Mouse (Mus musculus) cerebellum, adult 2 months (tissue): Measurements from ENCODE around the gene Suv39h1.
"Not testable (repeated sequence)": the region's sequence is repeated elsewhere in the genome, so short reads cannot be mapped to it uniquely, and the experiment has no call there.

ENCODE experiments used
- CTCF ChIP-seq: fragments of 200-500 bp; IDR thresholded peaks from 2 replicates; pipeline ENCODE4 v1.5.1; 2011; ENCODE audit warnings: low read depth, mild to moderate bottlenecking, control low read depth, low read length, moderate library complexity, borderline replicate concordance; ENCODE audit not compliant: insufficient read depth
- POLR2A ChIP-seq: fragments of 200-500 bp; IDR thresholded peaks from 2 replicates; pipeline ENCODE4 v1.6.1; 2011; ENCODE audit warnings: low read length, control low read depth, borderline replicate concordance; ENCODE audit not compliant: insufficient read depth

- not testable (repeated sequence) for TF ChIP-seq POLR2A, CTCF
Measured at GRCm38 (mm10) chrX:8051044-8051781, 23.3 kb downstream of the Suv39h1 start.
